Mouse (Mus musculus): ENCODE data around the gene Nexn. TPM values are rescaled to one million over a fixed set of nuclear protein-coding genes. Genes with fewer than 3 reads are reported as not detected.

The Nexn gene
- polyA plus RNA-seq, 1 experiment from 2014 or later: 3.8 TPM

DNA sequence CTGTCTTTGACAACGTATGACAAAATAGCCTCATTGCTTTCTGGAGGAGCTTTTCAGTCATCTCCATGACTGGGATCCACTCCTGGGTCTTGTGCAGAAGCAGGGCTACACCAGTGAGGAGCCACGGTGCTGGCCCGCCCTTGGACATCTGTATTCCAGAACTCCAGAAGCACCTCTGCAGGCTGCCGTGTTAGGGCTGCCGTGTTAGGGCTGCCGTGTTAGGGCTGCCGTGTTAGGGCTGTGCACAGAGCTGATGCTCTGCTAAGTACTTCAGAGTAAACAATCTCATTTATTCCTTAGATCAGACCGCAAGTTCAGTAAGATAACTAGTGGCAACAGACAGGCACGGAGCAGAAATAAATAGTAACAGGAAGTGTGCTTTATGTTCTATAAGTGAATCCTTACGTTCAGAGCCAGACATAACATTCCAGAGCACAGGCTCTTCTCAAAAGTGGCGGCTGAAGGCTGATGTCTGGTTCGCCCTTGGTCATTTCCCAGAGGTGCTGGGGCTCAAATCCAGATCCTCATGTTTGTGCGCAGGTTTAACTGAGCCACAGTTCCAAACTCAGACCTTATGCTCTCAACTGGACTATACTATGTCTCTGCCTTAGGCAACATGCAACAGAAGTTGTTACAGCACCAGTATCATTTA is 27.5 kb upstream of the Nexn start:
- Histone ChIP-seq H3K9ac (no peak overlapping the region), H3K36me3 (peaks cover 76% of the 10 kb centered on the region), H3K4me2 (no peak overlapping the region), H3K9me3 (no peaks in the 10 kb centered on the region), H3K4me1 (replicated peaks) (no peaks in the 10 kb centered on the region), H3K4me3 (no peak overlapping the region), H3K27ac (no peak overlapping the region), H3K27me3 (no peaks in the 10 kb centered on the region)
- WGBS: 86% methylated on average over 13 of the region's 13 CpGs
- no peak for ATAC-seq (ENCODE audit: low FRiP score)

DNA sequence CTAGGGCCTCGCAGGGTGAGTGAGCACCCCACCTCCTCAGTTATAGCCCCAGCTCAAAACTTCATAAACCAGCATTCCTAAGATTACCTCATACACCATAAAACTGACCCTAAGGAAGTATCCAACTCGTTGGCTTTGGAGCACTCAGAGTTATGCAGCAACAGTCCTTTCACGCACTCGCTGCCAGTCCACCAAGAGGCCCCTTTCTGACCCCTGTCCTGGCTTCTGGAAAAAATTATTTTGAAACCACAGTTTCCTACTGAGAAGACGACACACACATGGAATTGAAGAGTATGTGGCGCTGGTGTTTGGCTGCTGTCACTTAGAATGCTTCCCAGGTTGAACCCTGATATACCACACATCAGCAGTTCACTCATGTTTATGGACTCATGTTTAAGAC is 25.7 kb upstream of the Nexn start:
- no peak for ATAC-seq (ENCODE audit: low FRiP score)
- Histone ChIP-seq H3K9me3 (no peaks in the 10 kb centered on the region), H3K4me3 (no peak overlapping the region), H3K4me2 (no peak overlapping the region), H3K27ac (no peak overlapping the region), H3K27me3 (no peaks in the 10 kb centered on the region), H3K9ac (no peak overlapping the region), H3K4me1 (replicated peaks) (no peaks in the 10 kb centered on the region), H3K36me3 (peaks cover 84% of the 10 kb centered on the region)
- WGBS: 88% methylated on average over 6 of the region's 6 CpGs

DNA sequence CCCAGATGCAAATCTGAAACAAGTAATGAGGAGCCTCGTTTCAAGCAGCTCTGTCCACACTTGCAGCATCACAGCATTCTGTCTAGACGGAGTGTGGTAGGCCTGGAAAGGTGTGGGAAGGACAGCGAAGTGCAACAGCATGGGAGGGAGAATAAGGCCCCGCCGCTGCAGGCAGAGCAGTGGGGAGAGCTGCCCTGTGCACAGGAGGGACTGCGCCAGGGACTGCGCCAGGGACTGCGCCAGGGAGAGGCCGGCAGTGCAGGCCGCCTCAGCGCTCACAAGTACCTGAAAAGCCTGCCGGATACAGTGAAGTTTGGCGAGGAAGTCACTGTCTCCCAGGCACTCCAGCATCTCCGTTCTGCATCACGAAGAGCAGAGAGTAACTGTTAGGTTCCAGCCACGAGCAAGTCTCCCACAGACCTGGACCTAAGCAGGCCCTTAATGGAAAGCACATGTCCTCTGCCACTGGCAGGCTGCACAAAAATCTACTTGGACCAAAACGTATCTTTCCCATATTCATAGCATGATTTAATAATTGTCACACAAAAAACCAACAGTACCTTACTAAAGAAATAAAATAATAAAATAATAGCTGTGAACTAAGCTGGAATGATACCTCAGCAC is 24.1 kb upstream of the Nexn start:
- H3K27me3 ChIP-seq: no peaks in the 10 kb centered on the region
- H3K9ac ChIP-seq: no peak overlapping the region
- no peak overlapping the region for H3K27ac ChIP-seq
- no peaks in the 10 kb centered on the region for H3K9me3 ChIP-seq
- 90% methylated on average over 17 of the region's 17 CpGs for WGBS
- no peak overlapping the region for H3K4me3 ChIP-seq
- H3K36me3 ChIP-seq: peaks cover 80% of the 10 kb centered on the region
- H3K4me2 ChIP-seq: no peak overlapping the region
- no peak for ATAC-seq (ENCODE audit: low FRiP score)
- H3K4me1 ChIP-seq (replicated peaks): no peaks in the 10 kb centered on the region

DNA sequence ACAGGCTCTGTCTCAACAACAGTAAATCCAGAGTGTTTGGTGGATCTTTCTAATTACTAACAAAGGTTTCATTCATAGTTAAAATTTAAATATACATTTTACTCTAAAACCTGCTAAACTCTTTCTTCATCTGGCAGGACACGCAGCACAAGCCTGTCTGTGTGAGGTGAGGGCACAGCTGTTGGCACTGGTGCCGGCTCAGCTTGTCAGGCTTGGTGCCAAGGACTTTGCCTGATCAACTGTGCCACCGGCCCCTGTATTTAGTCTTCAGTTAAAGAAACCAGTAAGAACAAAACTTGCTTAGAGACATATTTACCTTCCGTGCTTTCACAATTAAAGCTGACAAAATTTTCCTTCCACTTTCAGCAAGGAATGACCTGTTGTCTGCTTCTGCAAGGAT is 22.6 kb upstream of the Nexn start:
- Histone ChIP-seq H3K4me3 (no peak overlapping the region), H3K27ac (no peak overlapping the region), H3K9ac (no peak overlapping the region), H3K27me3 (no peaks in the 10 kb centered on the region), H3K9me3 (no peaks in the 10 kb centered on the region), H3K36me3 (peaks cover 83% of the 10 kb centered on the region), H3K4me2 (no peak overlapping the region), H3K4me1 (replicated peaks) (no peaks in the 10 kb centered on the region)
- ATAC-seq (ENCODE audit: low FRiP score): no peak
- 85% methylated on average over 4 of the region's 4 CpGs for WGBS

DNA sequence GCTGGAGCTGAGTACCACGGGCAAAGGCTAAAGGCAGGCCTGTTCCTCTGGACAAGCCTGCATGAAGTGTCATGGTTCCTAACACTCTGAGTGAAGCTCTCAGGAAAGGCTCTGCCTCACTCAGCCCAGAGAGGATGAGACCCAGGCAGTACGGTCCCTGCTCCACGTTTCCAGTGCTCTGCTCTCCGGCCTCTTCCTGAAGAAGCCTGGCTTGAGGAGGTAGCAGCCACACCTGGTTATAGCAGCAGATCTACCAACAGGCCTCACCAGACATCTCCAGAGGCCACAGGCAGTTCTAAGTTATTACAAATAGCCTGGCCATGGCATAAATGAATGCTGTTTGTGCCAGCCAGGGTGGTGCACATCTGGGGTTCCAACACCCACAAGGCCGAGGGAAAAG is 22.1 kb upstream of the Nexn start:
- WGBS: 92% methylated on average over 5 of the region's 5 CpGs
- Histone ChIP-seq H3K36me3 (peaks cover 83% of the 10 kb centered on the region), H3K27me3 (no peaks in the 10 kb centered on the region), H3K27ac (no peak overlapping the region), H3K4me3 (no peak overlapping the region), H3K4me2 (no peak overlapping the region), H3K4me1 (replicated peaks) (no peaks in the 10 kb centered on the region), H3K9ac (0 out of 2 replicates have a peak overlapping the region, but pooled peaks have one; percentile 13), H3K9me3 (no peaks in the 10 kb centered on the region)
- ATAC-seq (ENCODE audit: low FRiP score): no peak

DNA sequence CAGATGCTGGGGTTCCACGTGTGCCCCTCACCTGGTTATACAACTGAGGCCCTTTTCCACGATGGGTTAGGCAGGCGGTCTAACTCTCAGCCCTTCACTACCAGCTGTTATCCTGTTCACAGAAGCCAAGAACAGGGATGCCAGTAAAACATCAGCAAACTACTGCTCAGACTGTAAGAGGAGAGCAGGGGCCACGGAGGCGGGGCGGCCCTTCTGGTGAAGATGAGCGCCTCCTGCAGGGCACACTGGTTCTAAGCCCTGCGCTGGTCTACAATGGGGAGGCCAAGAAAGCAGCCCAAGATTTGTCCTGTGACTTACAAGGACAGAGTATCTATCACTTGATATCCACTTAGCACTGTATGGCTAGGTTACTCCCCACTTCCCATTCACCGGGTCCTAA is 21.7 kb upstream of the Nexn start:
- ATAC-seq (ENCODE audit: low FRiP score): no peak
- H3K36me3 ChIP-seq: peaks cover 86% of the 10 kb centered on the region
- 82% methylated on average over 9 of the region's 9 CpGs for WGBS
- H3K9me3 ChIP-seq: no peaks in the 10 kb centered on the region
- H3K4me2 ChIP-seq: no peak overlapping the region
- H3K27ac ChIP-seq: no peak overlapping the region
- H3K4me3 ChIP-seq: no peak overlapping the region
- no peak overlapping the region for H3K9ac ChIP-seq
- no peaks in the 10 kb centered on the region for H3K4me1 ChIP-seq (replicated peaks)
- no peaks in the 10 kb centered on the region for H3K27me3 ChIP-seq

DNA sequence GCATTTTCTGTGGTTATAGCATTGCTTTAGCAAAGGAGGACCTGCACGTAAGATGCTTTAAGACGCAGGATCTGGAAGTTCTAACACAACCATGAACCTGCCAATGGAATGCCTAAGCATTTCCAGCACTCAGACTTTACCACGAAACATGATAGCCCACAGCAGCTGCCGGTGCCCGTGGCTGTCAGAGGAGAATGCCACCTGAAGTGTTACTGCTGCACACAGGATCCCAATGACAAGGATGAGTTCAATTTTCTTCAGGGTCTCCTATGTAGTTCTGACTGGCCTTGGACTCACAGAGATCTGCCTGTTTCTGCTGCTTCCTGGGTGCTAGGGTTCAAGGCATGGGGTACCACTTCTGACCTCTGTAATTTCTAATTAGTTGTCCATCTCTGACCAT is 18.6 kb upstream of the Nexn start:
- no peak for ATAC-seq (ENCODE audit: low FRiP score)
- WGBS: 94% methylated on average over 5 of the region's 5 CpGs
- Histone ChIP-seq H3K27ac (no peak overlapping the region), H3K27me3 (no peaks in the 10 kb centered on the region), H3K9ac (no peak overlapping the region), H3K4me1 (replicated peaks) (no peaks in the 10 kb centered on the region), H3K4me2 (no peak overlapping the region), H3K9me3 (no peaks in the 10 kb centered on the region), H3K36me3 (peaks cover 69% of the 10 kb centered on the region), H3K4me3 (no peak overlapping the region)

DNA sequence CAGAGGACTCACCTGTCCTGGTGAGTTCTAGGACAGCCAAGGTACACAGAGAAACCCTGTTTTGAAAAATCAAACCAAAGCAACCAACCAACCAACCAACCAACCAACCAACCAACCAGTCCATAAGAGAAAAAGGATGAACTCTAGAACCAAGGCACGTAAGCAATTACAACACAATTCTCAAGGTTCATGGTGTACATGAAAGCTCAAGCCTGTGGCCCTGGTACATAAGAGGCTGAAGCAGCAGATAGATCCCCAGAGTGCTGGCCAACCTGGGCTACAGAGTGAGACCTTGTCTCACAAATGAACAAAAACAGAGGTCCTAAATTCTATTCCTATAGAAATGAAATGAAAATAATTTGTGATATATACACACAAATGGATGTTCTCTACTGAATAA is 18.2 kb upstream of the Nexn start:
- no peak for ATAC-seq (ENCODE audit: low FRiP score)
- Histone ChIP-seq H3K36me3 (peaks cover 68% of the 10 kb centered on the region), H3K27ac (no peak overlapping the region), H3K4me2 (no peak overlapping the region), H3K4me3 (no peak overlapping the region), H3K27me3 (no peaks in the 10 kb centered on the region), H3K4me1 (replicated peaks) (no peaks in the 10 kb centered on the region), H3K9me3 (no peaks in the 10 kb centered on the region), H3K9ac (no peak overlapping the region)
- 100% methylated on average over 1 of the region's 1 CpGs for WGBS

DNA sequence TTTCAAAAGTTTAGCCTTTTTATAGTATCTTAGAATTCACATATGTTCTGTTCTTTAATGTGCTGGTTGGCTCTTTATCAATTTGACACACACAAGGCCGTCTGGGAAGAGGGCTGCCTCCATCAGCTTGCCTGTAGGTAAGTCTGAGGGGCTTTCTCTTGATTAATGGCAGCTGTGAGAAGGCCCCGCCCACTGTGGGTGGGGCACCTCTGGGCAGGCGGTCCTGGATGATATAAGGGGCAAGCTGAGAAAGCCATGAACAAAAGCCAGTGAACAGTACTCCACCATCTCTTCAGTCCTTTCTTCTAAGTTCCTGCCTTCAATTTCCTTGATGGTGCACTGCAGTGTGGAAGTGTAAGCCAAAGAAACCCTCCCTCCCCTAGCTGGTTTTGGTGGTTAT is 16.0 kb upstream of the Nexn start:
- Histone ChIP-seq H3K36me3 (peaks cover 50% of the 10 kb centered on the region), H3K27me3 (no peaks in the 10 kb centered on the region), H3K4me3 (no peak overlapping the region), H3K27ac (no peak overlapping the region), H3K9ac (no peak overlapping the region), H3K4me1 (replicated peaks) (no peaks in the 10 kb centered on the region), H3K9me3 (no peaks in the 10 kb centered on the region), H3K4me2 (no peak overlapping the region)
- no peak for ATAC-seq (ENCODE audit: low FRiP score)
- WGBS: 31% methylated on average over 3 of the region's 3 CpGs

DNA sequence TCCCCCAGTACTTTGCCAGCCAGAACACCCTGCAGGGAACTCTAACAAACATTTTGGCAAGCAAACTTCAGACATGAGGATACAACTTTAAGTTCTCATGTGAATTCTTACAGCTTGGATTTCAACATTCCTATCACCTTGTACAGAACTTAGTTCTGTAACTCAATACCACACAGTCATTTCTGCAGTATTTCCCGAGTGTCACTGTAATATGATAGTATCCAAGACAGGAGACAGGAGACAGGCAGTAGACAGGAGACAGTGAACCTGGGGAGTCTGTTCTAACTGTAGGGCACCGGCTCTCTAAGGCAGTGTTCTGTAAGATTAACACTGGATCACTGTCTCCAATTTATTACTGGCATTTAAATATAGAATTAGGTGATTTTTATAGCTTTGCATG is 12.3 kb upstream of the Nexn start:
- no peak overlapping the region for H3K4me3 ChIP-seq
- H3K27ac ChIP-seq: no peak overlapping the region
- H3K9me3 ChIP-seq: no peaks in the 10 kb centered on the region
- no peak for ATAC-seq (ENCODE audit: low FRiP score)
- no peaks in the 10 kb centered on the region for H3K27me3 ChIP-seq
- peaks cover 33% of the 10 kb centered on the region for H3K36me3 ChIP-seq
- no peak overlapping the region for H3K4me2 ChIP-seq
- H3K4me1 ChIP-seq (replicated peaks): no peaks in the 10 kb centered on the region
- H3K9ac ChIP-seq: no peak overlapping the region
- WGBS: 87% methylated on average over 2 of the region's 2 CpGs

DNA sequence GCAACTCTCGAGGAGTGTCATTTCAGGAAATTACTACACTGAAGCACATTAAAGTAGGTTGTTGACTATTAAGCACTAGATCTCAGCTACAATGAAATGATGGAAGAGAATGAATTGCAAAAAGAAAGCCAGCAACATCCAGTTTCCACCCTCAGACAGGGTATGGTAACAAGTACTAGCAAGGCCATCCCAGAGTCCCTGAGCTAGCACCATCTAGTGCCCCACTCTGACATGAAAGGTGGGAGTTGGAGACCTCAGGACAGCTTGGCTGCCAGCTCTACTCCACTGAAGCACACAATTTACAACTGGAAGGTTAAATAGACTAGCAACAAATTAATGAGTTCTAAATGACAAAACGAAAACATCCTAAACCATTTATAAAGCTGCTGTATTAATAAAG is 11.8 kb upstream of the Nexn start:
- WGBS: 89% methylated on average over 2 of the region's 2 CpGs
- Histone ChIP-seq H3K27ac (no peak overlapping the region), H3K36me3 (peaks cover 31% of the 10 kb centered on the region), H3K9ac (no peak overlapping the region), H3K4me3 (no peak overlapping the region), H3K9me3 (no peaks in the 10 kb centered on the region), H3K4me2 (no peak overlapping the region), H3K27me3 (no peaks in the 10 kb centered on the region), H3K4me1 (replicated peaks) (no peaks in the 10 kb centered on the region)
- no peak for ATAC-seq (ENCODE audit: low FRiP score)

DNA sequence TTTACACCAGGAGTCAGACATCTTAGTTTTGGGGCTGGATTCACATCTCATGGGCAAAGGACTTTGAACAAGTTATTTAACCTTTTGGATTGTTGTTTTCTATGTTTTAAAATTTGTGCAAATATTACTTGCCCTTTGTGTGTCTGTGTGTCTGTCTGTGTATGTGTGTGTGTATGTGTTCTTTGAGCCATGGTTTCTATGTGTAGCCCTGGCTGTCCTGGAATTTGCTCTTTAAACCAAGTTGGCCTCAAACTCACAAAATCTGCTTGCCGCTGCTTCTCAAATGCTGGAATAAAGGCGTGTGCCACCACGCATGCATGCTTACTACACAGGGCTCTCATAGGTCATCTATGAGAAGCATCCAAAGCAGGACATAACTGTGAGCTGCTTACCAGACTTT is 10.8 kb upstream of the Nexn start:
- no peak overlapping the region for H3K9ac ChIP-seq
- no peak for ATAC-seq (ENCODE audit: low FRiP score)
- H3K9me3 ChIP-seq: no peaks in the 10 kb centered on the region
- H3K4me1 ChIP-seq (replicated peaks): no peaks in the 10 kb centered on the region
- no peak overlapping the region for H3K4me3 ChIP-seq
- WGBS: 96% methylated on average over 3 of the region's 3 CpGs
- H3K4me2 ChIP-seq: no peak overlapping the region
- H3K36me3 ChIP-seq: peaks cover 21% of the 10 kb centered on the region
- no peak overlapping the region for H3K27ac ChIP-seq
- H3K27me3 ChIP-seq: no peaks in the 10 kb centered on the region

DNA sequence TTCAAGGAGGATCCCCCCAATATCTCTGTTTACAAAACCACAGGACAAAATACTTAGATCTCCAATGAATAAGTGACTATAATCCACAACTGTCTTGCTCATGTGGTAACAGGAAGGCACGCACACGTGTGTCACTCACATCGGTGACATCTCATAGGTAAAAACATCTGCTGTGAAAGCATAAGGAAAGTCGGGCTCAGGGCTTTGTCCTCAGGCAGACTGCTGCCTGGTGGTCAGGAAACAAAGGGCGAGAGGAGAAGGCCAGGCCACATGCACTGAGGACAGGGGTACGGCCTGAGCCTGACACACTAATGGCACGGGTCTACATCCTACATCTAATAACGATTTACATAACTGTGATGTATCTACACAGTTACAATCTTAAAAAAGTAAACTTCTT is 8.9 kb upstream of the Nexn start:
- Histone ChIP-seq H3K4me1 (replicated peaks) (no peaks in the 10 kb centered on the region), H3K27me3 (no peaks in the 10 kb centered on the region), H3K4me3 (no peak overlapping the region), H3K36me3 (peaks cover 17% of the 10 kb centered on the region), H3K9ac (no peak overlapping the region), H3K9me3 (no peaks in the 10 kb centered on the region), H3K4me2 (no peak overlapping the region), H3K27ac (no peak overlapping the region)
- WGBS: 75% methylated on average over 8 of the region's 8 CpGs
- no peak for ATAC-seq (ENCODE audit: low FRiP score)
